Mouse (Mus musculus) cerebellum, adult 8-10 months (tissue): ENCODE measurements around the gene Tubd1.

Source experiments
- DNase-seq: peaks from one replicate; pipeline ENCODE4 v3.0.0; 2022

The Tubd1 gene

GRCm38 (mm10) chr11:86602116-86602515, 57.3 kb downstream of the Tubd1 start:
- DNase-seq, result no peak

GRCm38 (mm10) chr11:86603719-86604118, 58.9 kb downstream of the Tubd1 start:
- no peak for DNase-seq

- no peak for DNase-seq
These were observed 59.5 kb downstream of the Tubd1 start for GRCm38 (mm10) chr11:86604289-86604688.

- no peak for DNase-seq
These were observed 60.1 kb downstream of the Tubd1 start for GRCm38 (mm10) chr11:86604732-86605520.

- no peak for DNase-seq
These were observed 62.0 kb downstream of the Tubd1 start for GRCm38 (mm10) chr11:86606621-86607339.

- no peak for DNase-seq
These were observed 63.1 kb downstream of the Tubd1 start for GRCm38 (mm10) chr11:86607808-86608350.

GRCm38 (mm10) chr11:86610239-86610638, 65.4 kb downstream of the Tubd1 start:
- no peak for DNase-seq

GRCm38 (mm10) chr11:86611991-86612390, 67.2 kb downstream of the Tubd1 start:
- DNase-seq, result no peak

GRCm38 (mm10) chr11:86614056-86614530, 69.3 kb downstream of the Tubd1 start:
- DNase-seq, result no peak

- no peak for DNase-seq
These were observed 69.8 kb downstream of the Tubd1 start for GRCm38 (mm10) chr11:86614607-86615006.
